Mouse (Mus musculus): Measurements from ENCODE around the gene Trim61.

DNA sequence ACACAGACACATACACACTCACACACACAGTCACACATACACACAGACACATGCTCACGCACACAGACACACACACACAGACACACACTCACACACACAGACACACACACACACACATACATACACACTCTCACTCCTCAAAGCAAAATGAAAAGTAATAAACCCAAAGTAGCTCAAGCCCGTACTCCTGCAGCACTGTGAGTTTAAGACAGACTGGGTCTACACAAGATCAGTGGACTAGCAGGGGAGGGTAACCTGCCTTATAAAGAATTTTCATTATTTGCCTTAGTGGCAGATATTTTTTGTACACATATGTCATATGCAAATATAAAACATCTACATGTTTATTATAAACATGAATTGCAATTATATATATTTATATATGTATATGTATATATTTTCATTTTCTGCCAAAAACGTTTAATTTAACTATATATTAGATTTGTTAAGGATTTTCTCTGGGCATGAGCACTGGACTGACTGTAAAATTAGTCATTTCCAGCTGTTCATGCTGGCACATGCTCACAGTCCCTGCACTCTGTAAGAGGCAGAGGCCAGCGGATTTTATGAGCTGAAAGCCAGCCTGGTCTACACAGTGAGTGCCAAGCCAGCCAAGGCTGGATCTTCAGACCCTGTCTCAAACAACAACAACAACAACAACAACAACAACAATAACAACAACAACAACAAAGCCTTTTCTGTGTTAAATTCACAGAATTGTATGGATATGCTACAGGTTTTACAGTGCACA is 12.6 kb upstream of the Trim61 start:
- TF ChIP-seq CTCF (IDR thresholded peaks at IDR 0.05; ENCODE audit: low read depth) (no peak), EP300 (IDR thresholded peaks at IDR 0.05; ENCODE audit: low read depth) (no peak)

Measured in heart, postnatal 0 days (tissue).